Comparison of ENCODE assay signal across 8 mouse cellular contexts in the genomic region with DNA sequence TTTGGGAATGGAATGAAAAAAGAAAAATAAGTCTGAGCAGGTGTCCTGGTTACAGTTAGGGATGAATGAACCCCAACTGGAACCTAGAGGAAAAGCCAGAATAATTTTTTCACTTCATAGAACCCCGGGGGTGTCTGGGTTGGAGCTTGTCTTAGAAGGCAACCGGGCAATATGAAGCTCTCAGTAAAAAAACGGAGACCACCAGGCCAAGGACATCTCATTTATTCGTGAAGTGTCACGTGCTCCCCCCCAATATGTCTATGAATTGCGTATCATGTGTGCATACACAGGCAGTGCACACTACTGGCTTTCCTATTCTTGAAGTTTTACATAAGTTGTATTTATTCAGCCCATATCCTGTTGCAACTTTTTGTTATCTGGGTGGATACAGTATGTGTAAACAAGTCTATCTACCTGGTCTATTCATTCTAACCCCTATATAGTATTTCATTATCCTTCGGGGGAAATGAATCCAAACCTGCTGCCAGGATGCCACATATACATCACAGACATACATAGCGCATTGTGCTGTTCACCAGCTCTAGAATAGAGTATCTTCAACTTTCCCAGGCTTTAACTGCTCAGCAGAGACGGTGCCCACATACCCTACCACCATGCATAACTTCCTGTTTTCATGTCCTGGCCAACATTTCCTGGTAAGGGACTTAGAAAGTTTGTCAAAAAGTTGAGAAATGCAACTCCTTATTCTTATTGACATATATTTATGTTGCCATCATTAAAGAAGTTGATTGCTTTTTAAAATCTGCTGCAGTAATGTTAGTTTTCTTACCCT. TPM values are rescaled to one million over a fixed set of nuclear protein-coding genes. Genes with fewer than 3 reads are reported as not detected.
DNase-seq lines count a peak whose midpoint lies in the region; ATAC-seq and TF ChIP-seq lines count a peak whose summit lies in the region.

No protein-coding gene starts in this region.

- no peak overlapping the region for H3K27ac ChIP-seq in heart, embryonic 11.5 days (ENCODE audit: low read depth, low read length)
- H3K27ac ChIP-seq in ES-Bruce4 (ENCODE audit: insufficient read depth, low read length) = peak overlapping the region; percentile 53
- H3K27ac ChIP-seq in hindbrain, embryonic 10.5 days = peak overlapping the region; percentile 94
- H3K27ac ChIP-seq in midbrain, embryonic 10.5 days (replicated peaks) = peak overlapping the region; percentile 94

- H3K4me2 ChIP-seq in heart, embryonic 11.5 days = peak overlapping the region; percentile 92

- H3K4me1 ChIP-seq in heart, embryonic 11.5 days (ENCODE audit: control insufficient read depth, insufficient read depth, low read length) = peaks cover 6% of the 10 kb centered on the region
- H3K4me1 ChIP-seq in ES-Bruce4 (ENCODE audit: control insufficient read depth, insufficient read depth, low read length) = no peaks in the 10 kb centered on the region
- peaks cover 25% of the 10 kb centered on the region for H3K4me1 ChIP-seq in hindbrain, embryonic 10.5 days (replicated peaks)
- peaks cover 24% of the 10 kb centered on the region for H3K4me1 ChIP-seq in midbrain, embryonic 10.5 days

- intact Hi-C loops in left cerebral cortex, postnatal 25 days (cut with DNase I) = loop anchor here (5.0 kb wide), 1 partner anchor 38 kb away; a partner anchor contains a TSS

- WGBS in heart, embryonic 11.5 days (ENCODE audit: insufficient replicate concordance) = 58% methylated on average over 9 of the region's 9 CpGs
- WGBS in hindbrain, embryonic 10.5 days = 59% methylated on average over 9 of the region's 9 CpGs
- 61% methylated on average over 9 of the region's 9 CpGs for WGBS in midbrain, embryonic 10.5 days

- no peak for TF ChIP-seq EP300 in ES-Bruce4 (IDR thresholded peaks at IDR 0.05; ENCODE audit: insufficient read depth, low read depth, low read length)

- H3K4me3 ChIP-seq in heart, embryonic 11.5 days (ENCODE audit: low read depth, low read length) = peak overlapping the region; percentile 78
- H3K4me3 ChIP-seq in ES-Bruce4 (ENCODE audit: low read depth, low read length) = peak overlapping the region; percentile 68
- H3K4me3 ChIP-seq in hindbrain, embryonic 10.5 days = peak overlapping the region; percentile 84
- H3K4me3 ChIP-seq in midbrain, embryonic 10.5 days = peak overlapping the region; percentile 79

- H3K9ac ChIP-seq in heart, embryonic 11.5 days (ENCODE audit: low read depth, low read length) = peak overlapping the region; percentile 82; the same call in 1 of the 2 replicates
- peak overlapping the region; percentile 98 for H3K9ac ChIP-seq in ES-Bruce4 (ENCODE audit: low read depth, poor library complexity, severe bottlenecking)

- no peak for ATAC-seq in heart, embryonic 11.5 days (replicated peaks; ENCODE audit: insufficient number of reproducible peaks, low FRiP score, low TSS enrichment)

- no peak for TF ChIP-seq CTCF in ES-Bruce4 (IDR thresholded peaks at IDR 0.05; ENCODE audit: low read depth, low read length)

- H3K9me3 ChIP-seq in heart, embryonic 11.5 days (replicated peaks; ENCODE audit: control insufficient read depth, low read length) = no peaks in the 10 kb centered on the region
- no peaks in the 10 kb centered on the region for H3K9me3 ChIP-seq in ES-Bruce4 (replicated peaks; ENCODE audit: control insufficient read depth, insufficient read depth, low read length, poor library complexity, severe bottlenecking)
- no peaks in the 10 kb centered on the region for H3K9me3 ChIP-seq in hindbrain, embryonic 10.5 days
- H3K9me3 ChIP-seq in midbrain, embryonic 10.5 days (replicated peaks) = no peaks in the 10 kb centered on the region

- TF ChIP-seq POLR2A in ES-Bruce4 (IDR thresholded peaks at IDR 0.05; ENCODE audit: insufficient read depth, low read length) = no peak

- 0 out of 2 replicates have a peak, but pooled peaks cover 3% of the 10 kb centered on the region for H3K27me3 ChIP-seq in heart, embryonic 11.5 days (ENCODE audit: control insufficient read depth, insufficient read depth, low read length)
- no peaks in the 10 kb centered on the region for H3K27me3 ChIP-seq in ES-Bruce4 (ENCODE audit: control insufficient read depth, insufficient read depth, low read length, poor library complexity, severe bottlenecking)
- no peaks in the 10 kb centered on the region for H3K27me3 ChIP-seq in hindbrain, embryonic 10.5 days (ENCODE audit: insufficient read depth, poor library complexity, severe bottlenecking)
- no peaks in the 10 kb centered on the region for H3K27me3 ChIP-seq in midbrain, embryonic 10.5 days (ENCODE audit: low read depth, poor library complexity, severe bottlenecking)

- no peaks in the 10 kb centered on the region for H3K36me3 ChIP-seq in heart, embryonic 11.5 days (ENCODE audit: control insufficient read depth, insufficient read depth, low read length)
- H3K36me3 ChIP-seq in ES-Bruce4 (ENCODE audit: control insufficient read depth, insufficient read depth, low read length, poor library complexity, severe bottlenecking) = no peaks in the 10 kb centered on the region
- peaks cover 9% of the 10 kb centered on the region for H3K36me3 ChIP-seq in hindbrain, embryonic 10.5 days
- peaks cover 10% of the 10 kb centered on the region for H3K36me3 ChIP-seq in midbrain, embryonic 10.5 days

- DNase-seq in heart, adult 18-20 months = no peak
- no peak for DNase-seq in hindbrain, embryonic 10.5 days (ENCODE audit: low spot score)
- no peak for DNase-seq in midbrain, embryonic 10.5 days (ENCODE audit: low spot score)
- no peak for DNase-seq in left cerebral cortex, postnatal 25 days (ENCODE audit: low spot score in 2 of 2)
- DNase-seq in left cerebral cortex, adult 8-10 months (ENCODE audit: low spot score in 2 of 2) = no peak
- no peak for DNase-seq in cerebellum, postnatal 4 days (ENCODE audit: low spot score in 2 of 2)

RNA-seq across cellular contexts. Expression of a gene that starts 0.8 kb away (rescaled TPM):
- polyA plus RNA-seq in heart, embryonic 11.5 days (2014; fragmentation: Nextera tagmentation; extraction: Ambion mirVana) = 3.5 and 4.2 TPM in 2 replicates
- 10 to 100 TPM; 12.7 to 13.9 TPM for total RNA-seq in heart, adult 18-20 months (2021)
- 22.6 and 23.3 TPM in 2 replicates for polyA plus RNA-seq in ES-Bruce4 (2011; ENCODE audit: insufficient read depth, insufficient read length, low read depth, missing spikeins)
- polyA plus RNA-seq in hindbrain, embryonic 10.5 days (2016; fragmentation: Nextera tagmentation; extraction: Ambion mirVana) = 13.0 and 13.5 TPM in 2 replicates
- 9.6 and 10.5 TPM in 2 replicates for polyA plus RNA-seq in midbrain, embryonic 10.5 days (2016; fragmentation: Nextera tagmentation; extraction: Ambion mirVana)
- total RNA-seq in left cerebral cortex, postnatal 25 days (2021) = 10 to 100 TPM; 30.4 to 40.0 TPM
- total RNA-seq in left cerebral cortex, adult 8-10 months (2022) = 10 to 100 TPM; 38.6 to 41.1 (median 39.2) TPM

RNA-seq across cellular contexts. Expression of a gene that starts 36.9 kb away (rescaled TPM):
- 10.0 and 11.4 TPM in 2 replicates for polyA plus RNA-seq in heart, embryonic 11.5 days (2014; fragmentation: Nextera tagmentation; extraction: Ambion mirVana)
- 10 to 100 TPM in 1 of 2 experiments, 1 to 10 TPM in 1; 7.6 to 10.4 TPM for total RNA-seq in heart, adult 18-20 months (2021)
- 18.5 and 20.0 TPM in 2 replicates for polyA plus RNA-seq in ES-Bruce4 (2011; ENCODE audit: insufficient read depth, insufficient read length, low read depth, missing spikeins)
- 20.9 and 24.5 TPM in 2 replicates for polyA plus RNA-seq in hindbrain, embryonic 10.5 days (2016; fragmentation: Nextera tagmentation; extraction: Ambion mirVana)
- 19.1 and 19.3 TPM in 2 replicates for polyA plus RNA-seq in midbrain, embryonic 10.5 days (2016; fragmentation: Nextera tagmentation; extraction: Ambion mirVana)
- total RNA-seq in left cerebral cortex, postnatal 25 days (2021) = 10 to 100 TPM; 29.4 to 31.2 TPM
- total RNA-seq in left cerebral cortex, adult 8-10 months (2022) = 10 to 100 TPM; 30.4 to 35.2 (median 32.0) TPM
